Mouse (Mus musculus): ENCODE measurements around the gene Arhgap29.

Arhgap29 gene

DNA sequence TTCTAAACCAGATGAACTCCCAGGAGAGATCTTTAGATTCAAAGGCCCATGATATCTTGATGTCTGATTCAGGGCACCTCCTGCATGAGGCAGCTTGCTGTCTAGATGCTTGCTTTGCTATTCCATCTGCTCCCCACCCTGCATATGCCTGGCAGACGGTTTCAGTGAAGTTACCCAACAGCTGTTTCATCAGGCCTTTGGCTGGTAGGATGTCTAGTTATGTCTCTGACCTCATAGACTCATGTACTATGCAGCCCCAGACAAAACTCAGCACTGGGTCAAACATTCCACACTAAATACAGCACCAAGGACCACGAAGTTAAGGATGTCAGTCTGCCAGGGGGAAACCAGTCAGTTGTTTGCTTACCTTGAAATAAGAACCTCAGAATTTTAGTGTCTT, 6.4 kb upstream of the Arhgap29 start:
- DNase-seq (ENCODE audit: low read depth): no peak

DNA sequence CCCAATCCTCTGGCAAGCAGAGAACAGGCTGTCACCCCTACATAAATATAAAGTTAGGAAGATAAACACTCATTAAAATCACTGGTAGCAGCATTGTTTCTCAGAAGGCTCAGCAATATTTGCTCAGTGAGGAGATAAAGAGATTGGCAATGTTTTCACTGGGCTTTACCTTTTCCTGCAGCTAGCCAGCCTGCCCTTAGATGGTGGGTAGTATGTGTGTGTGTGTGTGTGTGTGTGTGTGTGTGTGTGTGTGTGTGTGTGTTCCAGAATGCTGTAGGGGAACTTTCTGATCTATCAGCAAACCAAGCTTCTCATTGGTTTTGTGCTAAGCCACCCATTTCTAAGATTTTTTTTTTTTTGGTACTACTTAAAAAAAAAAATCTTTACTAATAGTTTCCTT, 5.6 kb upstream of the Arhgap29 start:
- no peak for DNase-seq (ENCODE audit: low read depth)

DNA sequence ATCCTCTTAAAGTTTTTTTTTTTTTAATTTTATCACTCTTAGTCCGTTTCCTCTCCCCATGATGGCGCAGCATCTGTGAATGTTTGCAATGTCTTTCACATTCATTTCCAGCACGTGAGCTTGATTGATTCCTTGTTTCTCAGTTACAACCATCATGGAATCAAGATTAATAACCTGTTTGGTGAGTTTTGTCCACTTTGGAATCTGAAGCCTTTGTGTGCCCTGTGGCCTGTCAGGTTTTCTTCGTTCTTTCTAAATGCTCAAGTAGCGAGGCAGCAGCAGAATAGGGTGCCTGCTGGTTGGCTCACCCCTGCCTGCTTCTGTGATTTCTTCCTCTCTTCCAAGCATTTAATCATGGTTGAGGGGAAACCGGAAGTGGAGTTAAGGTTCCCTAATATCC, 2.2 kb upstream of the Arhgap29 start:
- DNase-seq (ENCODE audit: low read depth): no peak

DNA sequence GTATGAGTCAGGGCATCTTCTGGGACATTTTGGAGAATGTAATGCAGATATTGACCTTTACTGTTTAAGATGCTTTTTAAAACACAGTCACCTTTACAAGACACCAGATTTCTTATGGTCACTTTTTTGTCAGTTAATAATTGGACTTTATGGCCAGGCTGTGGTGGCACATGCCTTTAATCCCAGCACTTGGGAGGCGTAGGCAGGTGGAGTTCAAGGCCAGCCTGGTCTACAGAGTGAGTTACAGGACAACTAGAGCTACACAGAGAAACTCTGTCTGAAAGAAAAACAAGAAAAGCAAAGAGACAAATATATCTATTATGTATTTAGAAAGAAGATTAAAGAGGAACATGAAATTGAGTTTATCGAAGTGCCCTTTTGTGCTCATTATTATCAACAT, 1.2 kb upstream of the Arhgap29 start:
- DNase-seq (ENCODE audit: low read depth): no peak

DNA sequence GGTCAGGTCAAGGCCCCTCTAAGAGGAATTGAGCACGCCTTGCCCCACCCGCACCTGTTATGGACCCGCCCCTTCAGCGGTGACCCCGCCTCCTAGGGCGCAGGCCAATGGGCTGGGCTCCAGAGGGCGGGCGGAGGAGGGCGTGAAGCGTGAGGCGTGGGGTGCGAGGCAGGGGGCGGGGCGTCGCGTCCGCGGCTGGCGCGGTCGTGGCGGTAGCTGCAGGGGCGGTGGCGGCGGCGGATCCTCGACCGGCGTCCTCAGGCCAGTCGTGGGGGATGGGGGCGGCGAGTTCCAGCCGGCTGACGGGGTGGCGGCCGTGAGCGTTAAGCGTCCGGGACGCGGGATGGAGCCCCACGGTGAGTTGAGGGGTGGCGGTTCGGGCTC, 700 bp downstream of the Arhgap29 start:
- DNase-seq (ENCODE audit: low read depth): peak; percentile 51

DNA sequence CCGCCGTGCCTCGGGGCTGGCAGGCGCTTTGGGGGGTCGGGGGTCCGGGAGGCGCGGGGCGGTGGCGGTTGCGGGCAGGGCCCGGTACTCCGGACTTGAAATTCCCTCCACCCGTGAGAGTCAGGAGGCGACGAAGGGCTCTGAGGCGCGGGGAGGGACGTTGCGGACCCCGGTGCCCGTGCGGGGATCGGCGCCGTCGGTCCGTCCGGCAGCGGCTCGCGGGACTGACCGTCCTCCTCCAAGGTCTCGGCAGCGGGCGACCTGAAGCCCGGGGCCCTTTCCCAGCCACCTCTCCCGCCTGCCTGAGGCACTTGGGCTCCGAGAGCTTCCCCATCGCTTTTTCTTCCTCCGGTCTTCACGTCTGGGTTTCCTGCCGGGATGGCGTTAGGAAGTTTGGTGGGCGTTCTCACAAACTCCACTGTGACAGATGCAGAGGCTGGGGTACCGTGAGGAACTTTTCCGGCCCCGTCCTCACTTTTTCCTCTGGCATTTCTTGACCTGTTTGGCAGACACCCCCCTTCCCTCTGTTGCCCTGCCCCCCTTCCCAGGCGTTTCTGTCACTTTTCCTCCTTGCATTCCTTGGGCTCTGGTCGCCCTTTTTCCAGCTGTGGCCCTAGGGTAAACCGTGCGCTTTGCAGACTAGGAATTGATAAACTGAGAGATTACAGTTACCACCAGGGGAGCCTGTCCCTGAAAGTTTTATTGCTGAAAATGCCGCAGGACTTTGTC, 1.3 kb downstream of the Arhgap29 start:
- no peak for DNase-seq (ENCODE audit: low read depth)

DNA sequence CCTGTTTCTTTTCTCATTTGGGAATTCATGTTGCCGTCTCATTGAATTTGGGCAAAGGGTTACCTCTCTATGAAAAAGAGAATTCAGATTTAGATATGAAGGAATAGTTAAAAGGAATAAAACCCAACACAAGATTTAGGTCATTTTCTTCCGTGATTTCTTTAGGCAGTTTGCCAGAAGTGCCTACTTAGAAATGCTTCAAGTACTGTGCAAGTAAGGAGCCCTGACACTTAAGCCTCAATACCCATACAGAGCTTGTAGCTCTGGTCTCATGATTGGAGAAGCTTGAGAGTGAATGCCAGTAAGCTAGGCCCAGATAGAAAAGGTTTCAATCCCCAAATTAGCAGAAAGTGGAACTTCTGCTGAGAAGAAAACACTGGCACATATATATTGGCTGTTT, 2.1 kb downstream of the Arhgap29 start:
- DNase-seq (ENCODE audit: low read depth): no peak

DNA sequence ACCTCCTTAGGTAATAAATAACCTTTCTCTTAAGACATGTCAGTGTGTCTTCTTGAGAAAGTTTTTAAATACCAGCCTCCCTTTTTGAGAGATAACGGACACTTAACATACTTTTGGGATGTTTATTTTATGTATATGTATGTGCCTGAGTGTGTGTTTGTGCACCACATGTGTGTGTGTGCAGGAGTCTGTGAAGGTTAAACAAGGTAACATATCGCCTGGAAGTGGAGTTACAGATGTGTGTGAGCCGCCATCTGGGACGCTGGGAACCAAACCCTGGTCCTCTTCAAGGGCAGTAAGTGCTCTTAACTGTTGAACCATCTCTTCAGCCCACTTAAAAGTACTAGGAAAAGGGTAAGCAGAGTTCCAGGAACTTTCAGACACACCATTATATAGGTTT, 3.2 kb downstream of the Arhgap29 start:
- no peak for DNase-seq (ENCODE audit: low read depth)

DNA sequence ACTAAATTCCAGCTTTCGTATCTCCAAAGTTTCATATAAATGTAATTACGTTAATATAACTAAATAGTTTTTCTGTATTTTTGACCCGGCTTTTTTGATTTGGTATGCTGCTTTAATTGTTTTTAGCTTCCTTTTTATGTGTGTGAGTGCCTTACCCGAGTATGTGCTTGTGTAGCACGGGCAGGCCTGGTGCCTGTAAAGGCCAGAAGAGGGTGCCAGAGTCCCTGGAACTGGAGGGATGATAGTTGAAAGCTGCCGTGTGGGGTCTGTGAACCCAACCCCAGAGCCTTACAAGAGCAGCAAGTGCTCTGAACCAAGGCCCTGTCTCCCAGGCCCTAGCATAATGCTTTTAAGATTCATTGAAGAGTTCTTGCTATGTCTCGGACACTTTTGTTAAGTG, 4.4 kb downstream of the Arhgap29 start:
- DNase-seq (ENCODE audit: low read depth): no peak

DNA sequence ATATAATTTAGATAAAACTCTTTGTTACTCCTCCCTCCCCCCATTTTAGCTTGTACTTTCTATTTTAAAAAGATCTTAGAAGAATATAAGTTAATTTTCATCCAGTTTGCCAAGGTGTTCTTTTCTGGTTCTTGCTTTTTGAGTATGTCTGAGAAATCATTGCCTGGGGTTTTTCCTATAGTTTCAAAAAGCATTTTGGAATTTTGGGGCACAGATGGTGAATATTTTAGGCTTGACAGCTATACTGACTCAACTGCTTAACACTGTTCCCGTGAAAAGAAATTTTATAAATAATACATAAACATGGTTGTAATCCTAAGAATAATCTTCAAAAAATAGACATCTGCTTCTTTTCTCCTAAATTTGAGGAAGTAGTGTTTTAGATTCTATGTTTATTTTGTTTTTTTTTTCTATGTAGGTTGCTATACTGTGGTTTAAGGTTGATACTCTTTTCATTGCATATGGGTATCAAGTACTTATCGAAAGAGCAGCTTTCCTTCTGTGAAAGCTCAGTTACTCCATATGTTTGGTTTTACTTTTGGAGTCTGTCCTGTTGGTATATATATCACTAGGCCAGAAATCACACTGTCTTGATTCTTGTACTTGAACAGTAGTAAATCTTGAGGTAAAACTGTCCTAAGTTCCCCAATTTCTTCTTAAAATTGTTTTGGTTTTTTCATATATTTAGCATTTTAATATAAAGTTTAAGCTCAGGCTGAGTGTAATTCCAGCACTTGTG, 5.4 kb downstream of the Arhgap29 start:
- DNase-seq (ENCODE audit: low read depth): no peak

DNA sequence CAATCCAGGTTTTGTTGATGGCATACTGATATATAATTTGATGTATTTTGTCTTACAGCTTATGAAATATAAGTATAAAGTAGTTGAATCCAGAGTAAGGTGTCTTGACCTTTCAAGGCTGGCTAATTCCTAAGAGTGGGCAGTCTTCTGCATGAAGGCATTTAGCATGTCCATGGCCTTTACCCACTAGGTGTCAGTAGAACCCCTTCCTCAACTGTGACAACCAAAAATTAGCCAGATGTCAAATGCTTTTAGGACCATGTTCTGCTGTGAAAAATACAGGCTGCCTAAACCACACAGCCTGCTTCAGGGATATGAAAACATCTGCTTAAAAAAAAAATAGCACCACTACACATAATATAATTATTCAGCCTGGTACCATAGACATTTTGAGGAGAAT, 11.8 kb downstream of the Arhgap29 start:
- peak; percentile 53 for DNase-seq (ENCODE audit: low read depth)

DNA sequence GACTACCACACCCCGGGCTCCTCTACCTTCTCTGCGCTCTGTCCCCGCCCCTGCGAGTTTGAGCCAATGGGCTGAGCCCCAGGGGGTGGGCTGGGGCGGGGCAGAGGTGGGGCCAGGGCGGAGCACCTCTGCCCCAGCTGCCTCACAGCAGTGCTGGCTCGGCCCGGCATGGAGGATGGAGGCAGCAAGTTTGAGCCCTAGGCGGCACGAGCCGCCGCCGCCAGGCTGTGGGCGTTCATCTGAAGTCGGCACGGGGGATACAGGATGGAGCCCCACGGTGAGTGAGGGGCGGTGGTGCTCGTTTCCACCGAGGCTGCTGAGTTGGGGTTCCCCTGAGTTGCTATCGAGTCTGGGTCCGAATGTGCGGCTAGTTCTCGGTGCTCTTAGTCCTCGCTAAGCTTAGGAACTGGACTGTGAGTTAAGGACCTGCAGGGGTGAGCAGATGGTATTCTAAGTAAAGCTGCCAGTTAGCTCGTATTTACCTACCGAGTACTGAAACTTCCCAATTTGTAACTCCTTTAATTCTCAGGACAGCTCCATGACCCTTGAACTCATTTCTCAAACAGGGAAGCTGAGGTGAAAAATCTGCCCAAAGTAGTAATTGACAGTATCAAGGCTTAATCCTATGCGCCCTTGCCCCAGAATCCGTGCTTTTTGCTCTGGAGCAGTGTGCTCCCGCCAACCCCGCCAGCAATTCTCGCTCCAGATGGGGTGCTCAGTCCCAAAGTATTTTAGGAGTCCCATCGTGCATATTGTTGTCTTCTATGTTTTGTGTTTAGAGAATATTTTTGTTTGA, 15.5 kb downstream of the Arhgap29 start:
- DNase-seq (ENCODE audit: low read depth): peak; percentile 84

DNA sequence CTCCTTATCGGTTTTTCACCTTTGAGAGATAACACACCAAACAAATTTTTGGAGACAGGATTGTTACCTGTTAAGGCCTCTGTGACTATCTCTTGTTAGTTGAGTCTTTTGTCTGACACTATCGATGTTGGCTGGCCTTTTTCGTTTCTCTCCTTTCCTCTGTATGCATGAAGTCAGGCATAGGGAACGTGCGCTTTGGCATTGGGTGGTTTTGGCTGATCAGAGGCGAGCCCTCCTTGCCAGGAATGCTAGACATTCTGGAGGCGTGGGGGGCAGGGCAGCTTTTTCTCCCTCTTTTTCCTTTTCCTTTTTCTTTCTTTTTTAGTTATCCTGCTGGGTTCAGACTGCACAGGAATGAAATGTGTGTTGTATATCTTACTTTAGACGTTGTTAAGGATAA, 16.3 kb downstream of the Arhgap29 start:
- DNase-seq (ENCODE audit: low read depth): no peak

DNA sequence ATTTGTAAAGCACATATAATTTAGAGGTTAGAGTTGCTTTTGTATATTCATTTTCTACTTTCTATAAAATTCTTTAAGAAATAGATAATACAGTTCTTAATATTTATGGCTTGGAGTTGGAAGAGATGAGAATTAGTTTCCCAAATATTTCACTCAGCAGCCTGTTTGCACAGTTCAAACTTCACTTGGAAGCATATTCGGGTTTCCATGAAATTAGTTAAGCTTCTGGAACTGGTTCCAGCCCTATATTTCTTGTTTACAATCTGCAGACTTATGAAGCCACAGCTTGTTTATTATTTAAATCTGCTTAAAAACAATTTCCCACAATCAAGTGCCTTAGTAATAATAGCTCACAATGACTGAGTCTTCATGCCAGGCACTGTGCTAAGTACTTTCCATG, 17.1 kb downstream of the Arhgap29 start:
- no peak for DNase-seq (ENCODE audit: low read depth)

DNA sequence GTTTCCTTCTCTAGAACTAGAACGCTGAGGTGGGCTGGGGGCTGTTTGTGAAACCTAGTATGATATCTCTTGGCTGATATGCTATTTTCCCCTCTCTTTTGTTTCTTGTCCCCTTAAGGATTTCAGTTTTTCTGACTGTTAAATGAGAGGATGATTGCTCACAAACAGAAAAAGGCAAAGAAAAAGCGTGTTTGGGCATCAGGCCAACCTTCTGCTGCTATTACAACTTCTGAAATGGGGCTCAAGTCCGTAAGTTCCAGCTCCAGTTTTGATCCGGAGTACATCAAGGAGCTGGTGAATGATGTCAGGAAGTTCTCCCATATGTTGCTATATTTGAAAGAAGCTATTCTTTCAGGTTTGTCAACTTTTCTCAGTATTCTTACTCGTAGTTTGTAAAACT, 21.4 kb downstream of the Arhgap29 start:
- DNase-seq (ENCODE audit: low read depth): no peak

DNA sequence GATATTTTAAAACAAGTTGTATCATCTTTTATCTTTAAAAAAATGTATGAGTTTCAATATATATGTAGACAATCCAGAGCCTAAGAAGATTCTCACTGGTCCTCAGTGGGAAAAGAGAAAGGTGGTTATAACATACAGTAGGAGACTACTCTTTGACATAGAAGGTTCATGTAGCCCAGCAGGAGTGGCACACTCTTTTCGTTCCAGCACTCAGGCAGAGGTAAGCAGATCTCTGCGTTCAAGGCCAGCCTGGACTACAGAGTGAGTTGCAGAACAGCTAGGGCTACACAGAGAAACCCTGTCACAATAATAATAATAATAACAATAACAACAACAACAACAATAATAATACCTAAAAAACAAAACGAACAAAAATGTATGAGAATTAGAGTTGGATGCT, 23.0 kb downstream of the Arhgap29 start:
- no peak for DNase-seq (ENCODE audit: low read depth)

DNA sequence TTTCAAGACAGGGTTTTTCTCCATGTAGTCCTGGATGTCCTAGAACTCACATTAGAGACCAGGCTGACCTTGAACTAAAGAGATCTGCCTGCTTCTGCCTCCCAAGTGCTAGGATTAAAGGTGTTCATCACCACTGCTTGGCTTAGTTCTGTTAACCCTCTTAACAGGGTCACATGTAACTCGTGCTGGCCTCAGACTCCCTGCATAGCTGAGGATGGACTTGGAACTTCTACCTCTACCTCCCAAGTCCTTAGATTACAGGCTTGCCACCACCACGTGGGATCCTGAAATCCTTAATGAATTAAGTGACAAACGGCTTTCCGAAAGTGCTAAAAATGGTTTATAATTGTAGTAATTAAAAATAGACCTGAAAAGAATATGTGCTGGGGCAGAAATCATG, 29.0 kb downstream of the Arhgap29 start:
- no peak for DNase-seq (ENCODE audit: low read depth)

DNA sequence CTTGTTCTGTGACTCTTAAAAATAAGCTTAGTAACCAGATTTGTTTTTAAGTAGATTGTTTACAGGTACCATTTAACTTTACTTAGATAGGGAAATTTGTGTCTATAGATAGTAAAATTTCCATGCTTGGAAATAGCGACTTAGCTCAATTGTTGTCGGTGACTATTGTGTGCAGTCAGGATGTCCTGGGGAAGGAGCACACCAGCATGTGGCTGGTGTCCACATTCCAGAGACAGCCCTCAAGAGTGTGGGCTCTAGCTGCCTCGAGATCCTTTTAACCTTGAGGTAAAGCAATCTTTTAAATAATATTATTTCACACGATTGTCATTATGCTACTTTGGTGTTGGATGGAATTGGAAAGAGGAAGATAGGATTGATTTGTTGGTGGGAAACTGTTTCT, 30.1 kb downstream of the Arhgap29 start:
- no peak for DNase-seq (ENCODE audit: low read depth)

DNA sequence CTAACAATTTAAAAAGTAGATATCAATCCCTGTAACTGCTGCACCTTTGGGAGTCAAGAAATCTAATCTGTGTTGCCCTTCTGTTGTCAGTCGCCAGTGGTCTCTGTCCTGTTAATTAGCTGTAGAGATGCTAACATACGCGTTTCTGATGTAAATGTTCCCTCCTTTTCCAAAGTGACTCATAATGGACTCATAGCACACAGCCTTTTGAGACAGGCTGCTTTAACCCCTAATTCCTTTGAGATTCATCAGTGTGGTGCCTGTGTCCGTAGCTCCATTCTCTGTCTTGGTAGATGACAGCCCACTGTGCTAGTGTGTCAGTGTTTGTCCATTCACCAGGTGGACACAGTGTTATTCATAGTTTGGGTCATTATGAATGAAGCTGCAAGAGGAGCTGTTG, 42.8 kb downstream of the Arhgap29 start:
- DNase-seq (ENCODE audit: low read depth): no peak

DNA sequence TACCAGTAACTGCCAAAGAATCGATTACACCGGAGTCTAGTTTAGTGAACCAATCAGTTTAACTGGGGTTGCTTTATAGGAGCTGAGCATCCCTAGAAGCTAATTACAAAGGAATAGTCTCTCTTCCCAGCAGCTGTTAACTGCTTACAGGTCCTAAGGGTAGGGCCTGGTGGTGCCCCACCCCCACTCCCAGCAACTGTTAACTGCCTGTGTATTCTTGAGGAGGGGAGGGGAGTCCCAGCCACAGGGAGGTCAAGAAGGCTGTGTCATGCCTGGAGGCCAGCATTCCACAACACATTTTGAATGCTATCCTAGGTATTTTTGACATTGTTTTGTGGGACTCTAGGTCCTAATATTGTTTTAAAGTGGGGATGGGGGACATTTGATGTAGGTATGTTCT, 47.6 kb downstream of the Arhgap29 start:
- no peak for DNase-seq (ENCODE audit: low read depth)

DNA sequence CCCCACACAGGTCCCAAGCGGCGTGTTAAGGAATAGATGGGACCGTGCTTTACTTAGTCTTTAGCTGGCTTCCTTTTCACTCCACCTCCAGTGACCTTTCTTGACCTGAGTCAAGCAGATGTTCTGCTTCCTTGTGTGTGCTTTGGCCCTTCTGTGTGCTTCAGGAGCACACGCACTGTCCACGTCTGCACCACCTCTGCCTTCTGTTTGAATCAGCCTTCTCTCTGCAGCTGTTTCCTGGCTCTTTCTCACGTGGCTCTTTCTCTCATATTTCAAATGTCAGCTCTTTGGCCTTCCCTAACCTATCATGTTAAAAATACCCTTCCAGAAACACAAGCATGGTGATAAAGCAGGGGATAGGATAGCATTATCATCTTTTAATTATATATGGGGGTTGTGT, 49.2 kb downstream of the Arhgap29 start:
- no peak for DNase-seq (ENCODE audit: low read depth)

DNA sequence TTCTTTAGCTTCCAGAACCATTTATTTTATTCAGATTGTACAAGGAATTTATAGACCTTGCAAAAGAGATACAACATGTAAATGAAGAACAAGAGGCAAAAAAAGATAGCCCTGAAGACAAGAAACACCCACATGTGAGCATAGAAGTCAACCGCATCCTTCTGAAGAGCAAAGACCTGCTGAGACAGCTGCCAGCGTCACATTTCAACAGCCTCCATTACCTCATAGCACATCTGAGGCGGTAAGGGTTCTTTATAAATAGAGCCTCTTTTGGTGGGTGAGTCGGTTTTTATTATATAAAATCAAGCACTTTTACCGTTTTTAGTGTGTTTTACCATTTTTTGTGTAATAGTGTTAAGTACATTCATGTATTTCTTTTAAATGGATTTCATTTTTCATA, 57.5 kb downstream of the Arhgap29 start:
- DNase-seq (ENCODE audit: low read depth): no peak

DNA sequence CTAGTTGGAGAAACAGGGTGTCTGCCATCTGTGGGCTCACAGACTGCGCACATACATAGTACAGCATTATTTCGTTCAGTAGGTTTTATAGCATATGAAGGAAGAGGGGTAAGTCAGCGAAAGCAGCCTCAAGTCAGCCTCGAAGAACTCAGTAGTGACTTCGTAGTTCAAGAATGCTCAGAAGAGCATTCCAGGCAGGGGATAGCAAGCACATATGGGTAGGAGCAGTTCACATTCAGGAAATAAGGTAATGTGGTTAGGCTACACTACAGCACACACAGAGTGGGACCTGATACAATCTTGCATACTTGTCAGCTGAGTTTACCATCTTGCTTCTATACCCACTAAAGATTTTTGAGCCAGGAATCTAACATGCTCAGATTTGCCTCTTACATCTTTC, 58.0 kb downstream of the Arhgap29 start:
- no peak for DNase-seq (ENCODE audit: low read depth)
